Mouse (Mus musculus) T-helper 2 cell (primary cell): ENCODE results near the gene Gm49510.

Experiments used
- in situ Hi-C: fragments of 300-600 bp; cut with MboI, MseI; formaldehyde crosslinking; loops from one replicate; pipeline ENCODE4 v1.15.1; 2025; ENCODE audit warnings: high pct_unique_total_duplicates

Gene Gm49510

DNA sequence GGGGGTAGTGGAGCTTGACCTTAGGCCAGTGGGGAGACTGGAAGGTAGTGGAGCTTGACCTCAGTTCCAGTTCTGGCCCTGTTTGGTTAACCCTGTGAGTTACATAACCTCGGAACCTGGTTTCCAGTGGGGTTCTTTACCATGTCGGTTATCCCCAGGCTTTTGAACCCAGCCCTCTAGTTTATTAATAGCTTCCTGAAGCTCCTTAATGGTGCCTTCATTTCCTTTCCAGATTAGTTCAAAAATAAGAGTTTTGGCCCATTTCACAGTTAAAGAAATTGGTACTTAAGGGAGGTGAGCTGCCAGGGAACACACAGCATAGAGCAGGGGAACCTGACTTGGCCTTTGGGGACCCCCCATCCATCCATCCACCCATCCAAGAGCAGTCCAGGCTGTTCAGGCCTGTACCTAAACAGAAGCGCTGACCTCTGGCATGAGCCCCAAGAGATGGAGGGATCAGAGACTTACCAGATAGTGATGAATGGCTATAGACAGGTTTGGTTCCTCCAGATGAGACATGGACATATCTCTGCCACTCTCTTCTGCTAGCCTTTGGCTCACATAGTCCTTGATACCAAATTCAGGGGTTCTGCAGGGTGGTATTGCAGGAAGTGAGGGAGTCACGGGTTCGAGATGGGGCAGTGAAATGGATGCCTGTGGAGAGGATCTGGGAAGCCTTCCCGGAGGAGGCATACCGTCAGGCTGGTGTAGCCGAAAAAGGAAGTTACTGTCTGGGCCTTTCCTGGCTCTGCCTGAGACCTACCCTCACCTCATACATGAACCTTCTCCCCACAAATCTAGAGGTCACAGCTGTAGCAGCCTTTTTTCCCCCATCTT is 15.6 kb downstream of the Gm49510 start:
- in situ Hi-C loops: loop anchor here (5.0 kb wide), 1 partner anchor 47 kb away; no protein-coding TSS in a partner anchor

DNA sequence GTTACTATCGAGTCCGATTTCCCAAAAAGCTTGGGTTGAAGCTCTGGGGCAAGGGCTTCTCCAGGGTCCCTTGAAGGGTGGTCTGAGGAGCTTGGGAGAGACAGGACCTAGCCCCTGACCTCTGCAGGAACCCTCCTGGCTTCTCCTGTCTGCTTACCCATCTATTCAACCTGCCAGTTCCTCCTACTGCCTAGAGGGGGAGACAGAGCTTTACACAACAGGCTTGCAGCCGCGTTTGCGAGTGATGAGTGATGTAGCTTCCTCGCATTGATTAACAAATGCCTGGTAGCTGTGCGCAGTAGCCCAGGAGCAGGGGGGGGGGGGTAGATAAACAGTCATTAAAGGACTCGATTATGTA is 16.2 kb downstream of the Gm49510 start:
- in situ Hi-C loops: loop anchor here (5.0 kb wide), 1 partner anchor 47 kb away; no protein-coding TSS in a partner anchor

DNA sequence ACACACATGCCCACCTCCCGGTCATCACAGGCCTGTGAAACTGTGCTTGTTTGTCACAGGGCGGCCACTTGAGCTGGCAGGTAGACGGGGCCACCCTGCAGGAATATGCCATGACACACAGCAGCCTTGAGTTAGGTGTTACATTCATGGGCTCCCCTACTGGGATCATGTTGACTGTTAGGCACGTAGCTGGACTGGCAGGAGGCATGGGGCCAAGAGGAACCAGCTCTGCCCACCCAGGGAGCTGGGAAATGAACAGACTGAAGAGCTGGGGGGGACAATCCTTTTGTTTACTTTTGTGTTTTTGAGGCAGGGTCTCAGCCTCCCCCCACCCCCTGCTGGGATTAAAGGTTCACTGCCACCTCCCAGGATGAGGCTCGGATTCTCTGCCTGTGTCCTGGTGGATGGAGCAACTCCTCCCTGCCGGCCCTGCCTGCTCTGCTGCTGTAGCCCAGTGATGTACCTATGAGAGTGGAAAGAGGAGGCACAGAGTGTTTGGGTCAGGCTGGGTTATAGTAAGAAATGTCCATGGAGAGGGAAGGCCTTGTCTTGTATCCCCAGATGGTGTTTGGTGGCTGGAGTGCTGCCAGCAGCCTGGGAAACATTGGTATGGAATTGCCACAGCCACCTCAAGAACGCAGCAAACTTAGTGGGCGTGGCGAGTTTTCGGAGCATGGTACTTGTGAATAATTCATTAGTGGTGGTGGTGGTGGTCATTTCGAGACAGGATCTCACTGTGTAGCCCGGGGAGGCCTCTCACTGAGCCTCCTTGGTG is 16.8 kb downstream of the Gm49510 start:
- in situ Hi-C loops: loop anchor here (5.0 kb wide), 1 partner anchor 46 kb away; no protein-coding TSS in a partner anchor

DNA sequence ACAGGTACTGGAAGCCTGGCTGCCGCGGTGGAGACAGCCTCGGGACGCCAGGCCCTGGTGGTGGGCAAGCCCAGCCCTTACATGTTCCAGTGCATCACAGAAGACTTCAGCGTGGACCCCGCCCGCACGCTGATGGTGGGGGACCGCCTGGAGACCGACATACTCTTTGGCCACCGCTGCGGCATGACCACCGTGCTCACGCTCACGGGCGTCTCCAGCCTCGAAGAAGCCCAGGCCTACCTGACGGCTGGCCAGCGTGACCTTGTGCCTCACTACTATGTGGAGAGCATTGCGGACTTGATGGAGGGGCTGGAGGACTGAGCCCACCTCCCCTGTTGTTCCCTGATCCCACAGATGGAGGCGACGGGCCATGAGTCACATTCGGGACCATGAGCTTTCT is 18.7 kb downstream of the Gm49510 start:
- in situ Hi-C loops: loop anchor here (5.0 kb wide), 1 partner anchor 44 kb away; no protein-coding TSS in a partner anchor

DNA sequence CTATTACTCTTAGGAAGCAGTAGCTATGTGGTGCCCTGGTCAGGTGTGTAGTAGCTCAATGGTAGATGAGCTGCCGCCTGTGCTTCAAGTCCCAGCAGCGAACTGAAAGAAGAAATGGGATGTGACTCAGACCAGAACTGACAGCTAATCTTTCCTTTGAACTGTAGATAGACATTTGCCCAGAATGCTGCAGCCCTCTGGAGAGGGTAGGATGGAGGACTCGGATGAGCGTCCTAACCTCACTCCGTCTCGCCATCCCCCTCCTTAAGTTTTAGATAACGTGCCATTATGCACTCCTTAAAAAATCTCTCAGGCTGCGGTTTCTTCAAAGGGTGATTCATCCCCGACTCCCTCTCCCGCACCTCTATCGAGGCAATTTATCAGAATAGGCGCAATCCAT is 20.4 kb downstream of the Gm49510 start:
- in situ Hi-C loops: loop anchor here (5.0 kb wide), 1 partner anchor 42 kb away; no protein-coding TSS in a partner anchor

DNA sequence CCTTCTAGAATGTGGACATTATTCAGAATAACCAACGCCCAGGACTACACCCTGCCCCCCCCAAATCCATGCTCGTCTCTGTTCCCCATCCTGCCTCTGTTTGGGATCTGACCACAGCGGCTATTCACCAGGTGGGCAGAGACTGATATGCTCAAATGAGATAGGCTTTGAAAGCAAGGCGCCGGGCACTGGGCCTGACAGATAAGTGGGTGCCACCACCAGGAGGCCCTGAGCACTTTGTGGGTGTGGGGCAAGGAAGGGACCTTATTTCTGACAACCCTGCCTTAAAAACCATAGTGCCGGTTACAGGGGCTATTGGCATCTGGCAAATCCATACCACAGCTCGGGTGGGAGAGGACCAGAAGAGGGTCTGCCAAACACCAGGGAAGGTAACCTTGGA is 23.2 kb downstream of the Gm49510 start:
- in situ Hi-C loops: no loop called here

DNA sequence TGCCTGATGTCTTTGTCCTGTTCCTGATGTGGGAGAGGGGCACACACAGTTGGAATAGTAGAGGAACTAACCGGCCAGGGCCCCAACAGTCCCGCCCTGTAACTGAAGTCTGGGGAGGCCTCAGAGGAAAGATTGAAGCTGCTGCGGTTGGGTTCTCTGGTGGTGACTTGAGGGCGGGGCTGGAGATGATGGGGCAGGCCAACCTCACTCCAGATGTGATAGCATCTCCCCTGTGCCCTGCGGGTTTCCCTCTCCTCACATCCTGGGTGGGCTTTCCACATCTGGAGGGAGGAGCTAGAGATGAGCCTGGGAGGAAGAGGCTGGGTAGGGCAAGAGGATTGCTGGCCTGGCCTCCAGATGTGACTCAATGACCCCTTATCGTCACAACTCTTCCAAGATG is 24.1 kb downstream of the Gm49510 start:
- in situ Hi-C loops: no loop called here

DNA sequence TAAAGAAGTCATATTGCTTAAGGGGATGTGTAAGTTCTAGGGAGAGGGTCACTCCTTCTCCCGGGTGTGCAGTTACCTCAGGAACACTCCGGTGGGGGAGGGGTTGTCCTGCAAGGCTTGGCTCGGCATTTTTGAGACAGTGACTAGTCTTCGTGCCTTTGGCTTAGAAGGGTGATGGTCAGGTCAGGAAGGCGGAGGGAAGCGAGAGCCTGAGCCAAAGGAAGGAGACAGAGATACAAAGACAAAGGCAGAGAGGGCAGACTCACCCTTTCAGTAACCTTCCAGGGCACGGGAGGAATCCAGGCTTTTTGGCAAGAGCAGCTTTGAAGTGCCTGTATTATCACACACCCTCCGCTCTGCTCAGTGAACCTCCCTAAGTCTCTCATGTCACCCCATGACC is 25.7 kb downstream of the Gm49510 start:
- in situ Hi-C loops: no loop called here

DNA sequence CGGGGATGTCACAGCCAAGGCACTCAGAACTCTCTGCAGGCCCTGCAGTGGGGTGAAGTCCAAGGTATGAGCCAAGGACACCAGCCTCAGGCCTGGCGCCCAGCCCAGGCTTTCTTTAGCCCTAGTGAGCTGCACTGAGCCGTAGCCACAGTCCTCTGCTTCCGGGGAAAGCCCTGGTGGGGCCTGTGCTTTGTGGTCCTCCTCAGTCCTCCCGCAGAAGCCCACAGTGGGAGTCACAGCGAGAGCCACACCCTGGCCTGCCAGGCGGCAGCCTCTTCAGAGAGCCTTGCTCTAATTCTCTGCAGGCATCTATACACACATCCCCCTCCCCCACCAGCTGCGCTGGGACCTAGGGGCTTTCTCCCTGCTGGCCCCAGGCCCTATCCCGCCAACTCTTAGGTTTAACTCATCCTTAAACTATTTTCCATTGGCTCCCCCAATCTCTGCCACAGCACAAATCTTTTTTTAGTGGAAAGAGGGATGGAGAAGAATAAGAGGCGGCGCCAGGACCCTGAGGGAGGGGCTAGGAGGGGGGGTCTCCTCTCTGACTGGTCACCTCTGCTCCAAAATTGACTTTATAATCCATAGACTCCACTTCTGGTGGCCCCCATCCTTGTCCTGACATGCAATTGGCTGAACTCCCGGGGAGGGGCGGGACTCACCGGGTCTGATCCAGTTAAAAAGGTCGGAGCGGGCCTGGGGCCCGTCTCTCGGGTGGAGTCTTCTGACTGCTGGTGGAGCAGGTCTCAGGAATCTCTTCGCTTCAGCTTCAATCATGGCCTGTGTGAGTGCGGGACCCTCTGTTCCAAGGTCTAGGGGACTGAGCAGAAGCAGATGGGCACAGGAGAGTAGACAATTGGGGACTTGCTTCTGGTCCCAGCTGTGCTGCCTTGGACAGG is 26.8 kb downstream of the Gm49510 start, which contains the start of gene Lgals1:
TSS of gene Lgals1 (plus strand) at position 705 of the 899 bp plus-strand sequence.
- in situ Hi-C loops: no loop called here

DNA sequence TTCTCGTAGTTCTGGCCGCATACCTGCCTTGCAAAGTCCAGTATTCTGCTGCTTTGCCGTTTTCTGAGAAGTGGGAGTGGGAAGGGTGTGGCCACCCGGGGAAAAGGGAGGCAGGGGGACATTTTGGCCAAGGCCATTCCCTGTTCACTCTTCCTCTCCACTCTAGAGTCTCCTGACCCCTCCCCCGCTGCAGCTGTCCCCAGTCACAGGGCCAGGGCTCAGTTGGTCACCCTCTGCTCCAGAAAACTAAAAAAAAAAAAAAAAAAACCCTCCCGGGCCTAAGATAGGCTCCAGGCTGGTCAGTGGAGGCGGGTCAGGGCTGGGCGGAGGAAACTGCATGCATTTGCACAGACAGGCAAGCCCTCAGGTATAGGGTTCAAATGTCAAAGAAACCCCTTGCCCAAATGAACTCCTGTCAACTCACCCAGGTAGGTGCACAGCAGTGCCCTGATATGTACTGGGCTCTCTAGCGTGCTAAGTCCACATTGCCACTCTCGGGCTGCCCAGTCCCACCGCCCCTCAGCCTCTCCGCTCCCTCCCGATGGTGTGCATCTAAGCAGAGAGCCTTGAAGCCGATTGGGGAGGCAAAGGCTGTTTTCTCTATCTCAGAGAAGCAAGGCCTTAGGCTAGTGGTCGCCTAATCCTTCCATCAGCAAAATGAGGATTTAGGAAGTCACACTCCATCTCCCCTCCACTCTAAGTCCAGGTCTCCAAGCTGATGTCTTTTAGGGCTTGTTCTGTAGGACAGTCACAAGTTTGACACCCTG is 27.7 kb downstream of the Gm49510 start:
- in situ Hi-C loops: no loop called here

DNA sequence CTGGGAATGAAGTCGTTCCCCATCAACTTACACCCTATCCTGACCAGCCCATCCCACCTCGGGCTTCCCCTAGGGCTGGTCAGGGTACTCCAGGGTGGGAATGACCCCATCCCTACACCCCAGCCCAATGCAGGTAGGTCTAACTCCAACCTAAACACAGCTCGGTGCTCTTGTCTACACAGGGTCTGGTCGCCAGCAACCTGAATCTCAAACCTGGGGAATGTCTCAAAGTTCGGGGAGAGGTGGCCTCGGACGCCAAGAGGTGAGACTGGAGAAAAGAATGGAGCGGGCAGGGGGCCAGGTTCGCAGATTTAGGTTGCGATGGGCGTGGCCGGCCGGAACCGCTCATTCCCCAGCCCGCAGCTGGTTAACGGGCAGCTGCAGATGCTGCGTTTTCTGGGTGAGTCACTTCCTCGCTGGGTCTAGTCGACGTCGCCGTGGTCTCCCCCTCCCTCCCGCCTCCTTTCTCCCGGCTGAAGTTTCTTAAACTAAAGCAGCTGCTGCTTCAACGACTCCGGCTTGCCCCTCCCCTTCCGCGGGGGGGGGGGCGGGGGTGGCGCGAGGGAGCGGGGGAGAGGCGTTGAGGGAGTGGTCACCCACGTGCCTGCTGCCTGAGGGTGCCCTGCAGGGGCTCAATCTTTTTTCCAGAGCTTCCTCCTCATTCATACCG is 28.5 kb downstream of the Gm49510 start:
- in situ Hi-C loops: no loop called here

DNA sequence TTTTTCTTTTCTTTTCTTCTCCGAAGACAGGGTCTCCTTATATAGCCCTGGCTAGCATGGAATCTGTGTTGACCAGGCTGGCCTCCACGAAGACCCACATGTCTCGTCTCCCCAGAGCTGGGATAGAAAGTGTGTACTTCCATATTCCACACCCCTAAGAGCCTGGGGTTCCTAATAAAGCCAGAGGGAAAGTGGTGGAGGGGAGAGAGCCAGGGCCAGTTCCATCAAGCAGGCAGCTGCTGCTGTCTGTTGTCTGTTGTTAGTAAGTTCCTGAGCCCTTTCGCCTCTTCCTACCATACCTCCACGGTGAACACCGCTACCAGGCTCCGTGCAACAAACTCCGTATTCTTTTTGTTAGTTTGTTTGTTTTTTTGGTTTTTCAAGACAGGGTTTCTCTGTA is 29.1 kb downstream of the Gm49510 start:
- in situ Hi-C loops: no loop called here

DNA sequence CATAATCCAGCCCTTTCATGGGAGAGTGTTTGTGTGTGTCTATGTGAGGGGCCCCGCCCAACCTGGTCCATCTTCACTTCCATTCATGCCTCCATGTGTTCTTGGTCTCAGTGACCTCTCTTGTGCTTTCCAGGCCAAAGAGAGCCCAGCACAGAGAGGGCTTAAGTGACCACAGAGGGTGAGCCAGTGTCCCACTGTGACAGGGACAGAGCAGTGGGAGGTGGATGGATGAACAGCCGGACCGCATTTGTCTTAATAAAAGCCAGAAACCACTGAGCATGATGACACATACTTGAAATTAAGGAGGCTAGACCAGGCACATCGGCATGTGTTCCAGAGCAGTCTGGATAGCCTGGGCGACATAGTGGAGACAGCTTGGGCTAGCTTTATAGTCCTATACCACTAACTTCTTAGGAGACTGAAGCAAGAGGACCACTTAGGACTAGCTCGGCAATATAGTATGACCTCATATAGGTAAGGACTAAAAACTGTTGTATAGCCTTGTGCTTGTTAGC is 30.8 kb downstream of the Gm49510 start:
- in situ Hi-C loops: loop anchor here (10.0 kb wide), 1 partner anchor 1075 kb away; no protein-coding TSS in a partner anchor

DNA sequence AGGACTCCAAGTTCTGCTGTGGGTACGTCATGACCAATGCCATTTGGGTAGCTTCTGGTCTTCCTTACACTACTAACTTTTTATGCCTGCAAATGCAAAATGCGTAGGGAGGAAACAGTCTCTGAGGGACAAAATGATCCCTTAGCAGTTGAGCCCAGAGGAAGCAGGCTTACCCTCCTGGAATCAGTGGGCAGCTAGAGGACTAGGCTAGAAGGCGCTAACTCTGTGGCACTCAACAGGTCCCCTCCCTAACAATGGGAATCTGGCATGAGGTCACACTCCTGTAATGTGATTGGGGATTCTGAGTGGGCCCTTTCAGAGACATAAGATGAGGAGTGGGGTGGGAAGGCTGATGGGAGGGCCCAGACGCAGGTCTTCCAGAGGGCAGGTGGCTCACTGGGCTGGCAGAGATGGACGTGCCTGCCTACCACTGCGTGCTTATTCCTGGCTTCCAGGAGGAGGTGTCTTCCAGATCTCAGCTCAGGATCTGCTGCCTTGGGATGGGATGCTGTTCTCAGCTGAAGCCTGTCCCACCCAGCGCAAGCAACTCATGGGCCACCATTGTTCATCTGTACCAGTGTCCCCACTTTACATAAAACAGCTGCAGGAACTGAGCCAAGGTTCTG is 31.4 kb downstream of the Gm49510 start:
- in situ Hi-C loops: loop anchor here (10.0 kb wide), 1 partner anchor 1076 kb away; no protein-coding TSS in a partner anchor

DNA sequence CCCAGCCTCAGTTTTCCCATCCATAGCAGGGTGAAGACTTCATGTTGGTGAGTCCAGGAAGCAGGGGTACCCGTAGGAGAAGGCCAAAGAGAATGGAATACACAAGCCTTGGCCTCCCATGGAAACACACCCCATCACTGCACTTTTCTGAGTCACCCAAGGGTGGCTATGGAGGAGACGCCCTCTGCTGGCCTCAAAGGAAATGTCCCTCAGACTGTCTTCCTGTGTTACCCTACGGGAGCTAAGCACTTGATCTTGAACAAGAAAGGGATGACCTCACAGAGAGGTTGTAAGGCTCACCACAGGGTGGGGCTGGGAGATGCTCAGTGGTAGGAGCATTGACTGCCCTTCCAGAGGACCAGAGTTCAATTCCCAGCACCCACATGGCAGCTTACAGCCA is 32.1 kb downstream of the Gm49510 start:
- in situ Hi-C loops: loop anchor here (10.0 kb wide), 1 partner anchor 1077 kb away; no protein-coding TSS in a partner anchor

DNA sequence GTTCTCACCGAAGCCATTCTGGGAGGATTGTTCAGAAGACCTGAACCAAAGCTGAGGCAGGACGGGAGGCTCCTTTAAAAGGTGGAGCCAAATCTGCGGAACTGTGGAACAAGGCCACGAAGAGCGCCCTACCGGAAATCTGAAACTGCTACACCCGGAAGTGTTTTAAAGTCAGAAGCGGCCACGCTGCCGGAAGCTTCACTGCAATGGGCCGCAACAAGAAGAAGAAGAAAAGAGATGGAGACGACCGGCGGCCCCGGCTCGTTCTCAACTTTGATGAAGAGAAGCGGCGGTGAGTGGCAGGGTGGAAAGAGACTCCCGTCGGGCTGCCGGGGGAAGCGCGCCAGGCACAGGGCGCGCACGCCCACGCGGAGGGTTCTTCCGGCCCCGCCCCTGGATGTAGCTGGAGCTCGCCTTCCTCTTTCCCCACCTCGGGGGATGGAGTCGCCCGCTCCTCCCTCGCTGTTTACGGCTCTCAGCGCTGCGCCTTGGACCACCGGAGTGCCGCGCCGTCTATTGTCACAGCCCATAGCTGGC is 35.4 kb downstream of the Gm49510 start, which contains the start of gene Nol12:
TSS of gene Nol12 (plus strand) at position 150 of the 537 bp plus-strand sequence.
- in situ Hi-C loops: loop anchor here (10.0 kb wide), 1 partner anchor 1080 kb away; no protein-coding TSS in a partner anchor

DNA sequence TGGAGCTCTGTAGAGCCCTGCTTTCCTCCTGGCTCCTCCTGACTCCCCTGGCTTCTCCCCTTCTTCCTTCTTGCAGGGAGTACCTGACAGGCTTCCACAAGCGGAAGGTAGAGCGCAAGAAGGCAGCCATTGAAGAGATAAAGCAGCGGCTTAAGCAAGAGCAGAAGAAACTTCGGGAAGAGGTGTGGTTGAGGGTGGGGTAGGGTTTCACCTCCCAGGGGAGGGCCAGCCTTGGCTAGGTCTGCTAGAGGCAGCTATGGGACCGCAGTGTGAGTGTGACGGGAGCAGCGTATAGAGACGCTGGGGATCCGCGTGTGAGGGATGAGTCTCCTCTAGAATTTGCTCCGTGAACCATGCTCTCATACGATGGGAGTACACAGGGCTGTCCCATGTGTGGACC is 36.9 kb downstream of the Gm49510 start:
- in situ Hi-C loops: loop anchor here (10.0 kb wide), 1 partner anchor 1082 kb away; no protein-coding TSS in a partner anchor

DNA sequence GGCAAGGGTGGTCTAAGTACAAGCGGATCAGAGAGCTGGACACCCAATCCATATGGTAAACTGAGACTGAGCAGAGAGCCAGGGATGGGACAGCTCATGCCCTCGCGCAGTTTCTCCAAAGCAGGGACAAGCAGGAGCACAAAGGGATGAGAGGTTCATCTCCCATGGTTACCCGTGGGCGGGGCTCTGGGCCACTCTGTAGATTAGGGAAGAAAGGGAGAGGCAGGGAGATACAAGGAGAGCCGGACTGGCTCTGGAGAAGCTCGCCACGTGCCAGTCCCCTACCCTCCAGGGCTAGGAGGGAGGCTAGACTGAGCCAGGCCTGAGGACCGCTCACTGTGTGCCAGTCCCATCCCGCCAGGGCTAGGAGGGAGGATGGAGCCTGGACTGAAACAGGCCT is 37.8 kb downstream of the Gm49510 start:
- in situ Hi-C loops: loop anchor here (10.0 kb wide), 1 partner anchor 1083 kb away; no protein-coding TSS in a partner anchor

DNA sequence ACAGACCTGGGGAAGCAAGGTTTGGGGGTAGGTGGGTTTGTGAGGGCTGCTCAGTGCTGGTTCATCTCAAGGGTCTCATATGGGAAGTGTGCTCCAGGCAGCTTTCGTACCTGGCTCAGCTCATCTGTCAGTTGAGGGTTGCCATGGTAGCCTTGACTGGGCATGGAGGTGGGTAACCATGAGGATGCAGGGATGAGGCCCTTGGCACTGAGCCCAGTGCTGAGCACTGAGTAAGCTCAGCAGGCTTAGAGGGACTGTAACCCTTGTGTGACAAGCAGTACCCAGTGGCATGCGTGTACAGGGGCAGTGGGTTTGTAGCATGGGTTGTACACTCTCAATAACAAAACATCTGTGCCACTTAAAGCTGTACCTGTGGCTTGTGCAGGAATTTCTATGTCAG is 38.5 kb downstream of the Gm49510 start:
- in situ Hi-C loops: loop anchor here (10.0 kb wide), 1 partner anchor 1083 kb away; no protein-coding TSS in a partner anchor
